Mouse (Mus musculus) limb, embryonic 11.5 days (tissue): ENCODE measurements at regions not wholly inside any gene's neighbourhood (a gene's known extent, or its start where the extent isn't known, plus 50 kb on each side); places are given as distances from the start of the nearest gene placed in this dataset.

Source experiments
- ATAC-seq: fragments of 200-750 bp; cut with Nextera tagmentation; 2 replicates; pipeline ENCODE4 v1.8.0; 2017; ENCODE audit warnings: low read depth; ENCODE audit not compliant: insufficient number of reproducible peaks, low FRiP score, low TSS enrichment
- DNase-seq: peaks from one replicate; pipeline ENCODE4 v3.0.0-alpha.2; 2015; ENCODE audit warnings: low spot score
- H3K27ac ChIP-seq: fragments of 300-500 bp; sonication (generic); replicated peaks from 2 replicates; pipeline ENCODE4 v1.5.1; 2014; ENCODE audit warnings: low read depth, mild to moderate bottlenecking, low read length
- H3K27me3 ChIP-seq: fragments of 300-500 bp; sonication (generic); 2 replicates; pipeline ENCODE4 v1.6.1; 2014; ENCODE audit warnings: mild to moderate bottlenecking, low read length, mixed read lengths; ENCODE audit not compliant: control insufficient read depth, insufficient read depth
- H3K36me3 ChIP-seq: fragments of 300-500 bp; sonication (generic); 2 replicates; pipeline ENCODE4 v1.6.1; 2014; ENCODE audit warnings: mild to moderate bottlenecking, low read length, moderate library complexity, mixed read lengths; ENCODE audit not compliant: control insufficient read depth, insufficient read depth
- H3K4me1 ChIP-seq: fragments of 300-500 bp; sonication (generic); 2 replicates; pipeline ENCODE4 v1.6.1; 2014; ENCODE audit warnings: low read length, mixed read lengths; ENCODE audit not compliant: control insufficient read depth, insufficient read depth
- H3K4me2 ChIP-seq: fragments of 300-500 bp; sonication (generic); 2 replicates; pipeline ENCODE4 v1.6.1; 2014; ENCODE audit warnings: low read depth, mild to moderate bottlenecking, moderate library complexity; ENCODE audit not compliant: severe bottlenecking
- H3K4me3 ChIP-seq: fragments of 300-500 bp; sonication (generic); 2 replicates; pipeline ENCODE4 v1.5.1; 2014; ENCODE audit warnings: low read depth, low read length
- H3K9ac ChIP-seq: fragments of 300-500 bp; sonication (generic); 2 replicates; pipeline ENCODE4 v1.6.1; 2014; ENCODE audit warnings: mild to moderate bottlenecking, low read length
- H3K9me3 ChIP-seq: fragments of 300-500 bp; sonication (generic); 2 replicates; pipeline ENCODE4 v1.6.1; 2016; ENCODE audit warnings: low read length; ENCODE audit not compliant: control insufficient read depth
- WGBS: fragments of 180-500 bp; shearing (Covaris S2); extraction: QIAGEN DNeasy Blood & Tissue Kit; methylation state at CpG from one replicate; pipeline ENCODE4 v1.1.7; 2014; 5-methylcytosine and 5-hydroxymethylcytosine counted together

DNA sequence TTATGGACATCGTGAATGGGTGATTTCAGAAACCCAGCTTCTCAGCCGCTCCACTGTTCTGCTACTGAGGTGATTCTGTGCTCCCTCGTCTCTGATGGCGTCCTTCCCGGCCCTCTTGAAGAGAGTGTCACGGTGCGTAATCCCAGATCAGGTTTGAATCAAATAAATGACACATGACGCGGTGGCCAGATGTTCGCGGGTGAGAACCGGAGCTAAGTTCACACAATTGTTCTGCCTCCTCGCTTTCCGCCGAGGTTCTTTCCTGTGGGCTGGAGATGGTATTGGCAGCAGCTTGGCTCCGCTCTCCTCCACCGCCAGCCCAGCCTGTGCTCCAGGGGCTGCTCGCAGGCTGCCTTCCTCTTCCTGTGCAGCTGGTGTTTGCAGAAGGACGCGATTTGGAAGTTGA lies 142.7 kb downstream of the Kdr start:
- ATAC-seq = no peak
- no peak overlapping the region; the same call in 1 of the 2 replicates for H3K27ac ChIP-seq
- no peaks in the 10 kb centered on the region for H3K36me3 ChIP-seq
- no peaks in the 10 kb centered on the region for H3K9me3 ChIP-seq
- H3K4me2 ChIP-seq = peak overlapping the region; percentile 27; the same call in 1 of the 2 replicates
- no peaks in the 10 kb centered on the region for H3K27me3 ChIP-seq
- H3K4me3 ChIP-seq = no peak overlapping the region
- peak; percentile 52 for DNase-seq
- 0 out of 2 replicates have a peak, but pooled peaks cover 3% of the 10 kb centered on the region for H3K4me1 ChIP-seq
- WGBS = 54% methylated on average over 20 of the region's 20 CpGs
- no peak overlapping the region for H3K9ac ChIP-seq

DNA sequence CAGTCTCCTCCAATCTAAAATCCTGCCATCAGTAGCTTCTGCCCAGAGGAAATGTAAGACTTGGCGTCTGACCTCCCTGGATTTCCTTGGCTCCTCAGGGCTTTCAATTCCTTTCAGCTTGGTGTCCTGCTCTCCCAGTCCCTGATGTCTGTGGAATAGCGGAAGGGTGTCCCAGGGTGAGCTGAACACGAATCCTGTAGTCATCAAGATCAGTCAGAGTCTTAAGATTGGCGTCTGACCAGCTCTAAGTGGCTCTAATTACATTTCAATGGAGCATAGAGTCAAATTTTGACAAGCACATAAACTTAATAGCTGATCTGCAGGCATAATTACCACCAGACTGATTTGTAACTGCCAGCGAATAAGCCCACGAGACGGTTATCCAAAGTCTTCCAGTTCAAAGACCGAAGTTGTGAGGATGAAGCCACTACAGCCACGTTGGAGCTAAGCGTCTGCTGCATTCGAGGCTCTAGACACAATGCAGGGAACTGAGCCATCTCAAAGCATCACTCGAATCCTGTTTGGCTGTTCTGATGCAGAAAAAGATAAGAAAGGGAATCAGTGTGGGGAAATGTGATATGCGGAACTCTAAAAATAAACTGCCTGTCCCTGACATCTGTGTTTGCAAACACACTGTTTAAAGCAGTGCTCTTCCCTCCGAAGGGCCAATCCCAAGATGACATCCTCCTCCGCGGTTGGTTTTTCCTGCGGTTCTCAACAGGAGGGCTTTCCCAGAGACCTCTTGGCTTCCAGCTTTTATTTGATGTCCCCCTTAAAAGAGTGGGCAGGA lies 143.3 kb downstream of the Kdr start:
- no peak for DNase-seq
- no peak overlapping the region for H3K4me3 ChIP-seq
- H3K4me2 ChIP-seq = peak overlapping the region; percentile 27; the same call in 1 of the 2 replicates

DNA sequence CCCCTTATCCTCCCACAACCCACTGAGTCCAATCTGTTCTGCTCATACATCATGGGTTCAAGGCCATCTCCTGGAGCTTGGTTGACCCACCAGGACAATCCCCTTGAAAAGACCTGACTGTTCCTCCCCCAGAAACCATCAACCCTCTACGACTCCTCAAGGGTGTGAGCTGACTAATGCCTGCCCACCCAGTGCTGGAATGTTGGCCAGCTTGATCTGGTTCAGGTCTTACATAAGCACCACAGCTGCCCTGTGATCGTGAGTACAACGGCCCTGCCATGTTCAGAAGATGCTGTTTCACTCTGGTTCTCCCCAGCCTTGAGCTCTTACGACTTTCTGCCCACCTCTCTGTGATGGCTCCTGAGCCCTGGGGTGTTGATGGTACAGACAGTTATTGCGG lies 145.9 kb downstream of the Kdr start:
- no peaks in the 10 kb centered on the region for H3K36me3 ChIP-seq
- 0 out of 2 replicates have a peak, but pooled peaks cover 3% of the 10 kb centered on the region for H3K4me1 ChIP-seq
- H3K9me3 ChIP-seq = no peaks in the 10 kb centered on the region
- ATAC-seq = no peak
- no peak for DNase-seq
- H3K4me2 ChIP-seq = no peak overlapping the region
- no peak overlapping the region for H3K9ac ChIP-seq
- WGBS = 84% methylated on average over 5 of the region's 5 CpGs
- no peak overlapping the region for H3K27ac ChIP-seq
- no peaks in the 10 kb centered on the region for H3K27me3 ChIP-seq
- no peak overlapping the region for H3K4me3 ChIP-seq

More for the DNA sequence above, 143.3 kb downstream of the Kdr start:
- Histone ChIP-seq H3K9me3 (no peaks in the 10 kb centered on the region), H3K9ac (no peak overlapping the region), H3K36me3 (no peaks in the 10 kb centered on the region), H3K4me1 (0 out of 2 replicates have a peak, but pooled peaks cover 3% of the 10 kb centered on the region), H3K27me3 (no peaks in the 10 kb centered on the region), H3K27ac (no peak overlapping the region; the same call in 1 of the 2 replicates)
- WGBS = 61% methylated on average over 17 of the region's 17 CpGs
- ATAC-seq = no peak

DNA sequence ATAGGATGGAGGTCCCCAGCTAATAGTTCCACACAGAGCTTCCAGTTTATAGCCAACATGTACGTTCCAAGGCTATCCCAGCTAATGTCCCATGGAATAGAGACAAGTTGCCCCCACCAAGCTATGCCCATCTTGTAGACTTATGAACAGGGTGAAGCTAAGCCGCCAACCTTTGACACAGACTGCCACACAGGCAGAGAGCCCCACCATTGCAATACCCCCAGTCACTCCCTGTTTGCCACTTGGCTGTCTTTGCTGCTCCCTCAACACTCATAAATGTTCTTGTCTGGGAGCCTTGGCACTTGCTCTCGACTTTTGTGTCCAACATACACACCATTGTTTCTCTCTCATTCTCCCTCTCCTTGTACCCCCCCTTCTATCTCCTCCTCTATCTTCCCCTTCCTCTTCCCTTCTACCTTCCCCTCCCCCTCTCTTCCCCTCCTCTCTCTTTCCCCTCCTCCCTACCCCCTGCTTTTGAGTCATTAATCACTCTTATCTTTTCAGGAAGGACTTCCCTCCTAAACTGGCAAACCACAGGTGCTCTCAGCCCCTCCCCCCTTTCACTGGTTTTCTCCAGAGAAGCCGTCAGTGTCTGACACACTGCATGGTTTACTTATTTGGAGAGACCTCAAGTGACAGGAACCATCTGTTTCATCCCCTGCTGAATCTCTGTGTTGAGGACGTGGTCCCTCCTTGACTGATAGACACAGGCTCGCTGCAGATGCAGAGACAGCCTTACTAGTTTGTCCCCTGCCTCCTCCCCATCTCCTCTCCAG lies 148.2 kb downstream of the Kdr start:
- whole genome bisulfite sequencing = 46% methylated on average over 6 of the region's 6 CpGs
- H3K27ac ChIP-seq = no peak overlapping the region
- H3K4me1 ChIP-seq = 0 out of 2 replicates have a peak, but pooled peaks cover under 1% of the 10 kb centered on the region
- no peak for DNase-seq
- no peak overlapping the region for H3K4me2 ChIP-seq
- no peaks in the 10 kb centered on the region for H3K36me3 ChIP-seq
- H3K9ac ChIP-seq = no peak overlapping the region
- no peak overlapping the region for H3K4me3 ChIP-seq
- H3K9me3 ChIP-seq = no peaks in the 10 kb centered on the region
- H3K27me3 ChIP-seq = no peaks in the 10 kb centered on the region
- ATAC-seq = no peak

DNA sequence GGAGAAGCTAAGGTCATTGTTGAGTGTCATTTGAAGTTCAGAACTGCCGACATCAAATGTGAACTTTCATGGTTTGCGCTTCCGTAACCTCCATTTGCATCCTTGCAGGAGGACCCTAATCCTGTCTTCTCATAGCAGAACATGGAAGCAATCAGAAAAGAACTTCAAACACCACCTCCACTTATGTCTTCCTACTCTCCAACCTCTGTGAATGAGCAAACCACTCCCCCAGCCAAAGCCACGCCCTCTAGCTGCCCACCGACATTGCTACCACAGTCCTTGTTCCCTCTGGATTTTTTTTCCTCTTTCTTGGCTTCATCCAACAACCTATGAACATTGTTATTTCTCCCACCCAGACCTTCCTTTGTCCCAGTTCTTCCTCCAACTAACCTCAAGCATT lies 149.9 kb downstream of the Kdr start:
- no peak for ATAC-seq
- Histone ChIP-seq H3K4me3 (no peak overlapping the region), H3K9ac (no peak overlapping the region), H3K9me3 (no peaks in the 10 kb centered on the region), H3K27ac (no peak overlapping the region), H3K4me1 (no peaks in the 10 kb centered on the region), H3K4me2 (no peak overlapping the region), H3K27me3 (no peaks in the 10 kb centered on the region), H3K36me3 (no peaks in the 10 kb centered on the region)
- WGBS = 91% methylated on average over 5 of the region's 5 CpGs
- no peak for DNase-seq

DNA sequence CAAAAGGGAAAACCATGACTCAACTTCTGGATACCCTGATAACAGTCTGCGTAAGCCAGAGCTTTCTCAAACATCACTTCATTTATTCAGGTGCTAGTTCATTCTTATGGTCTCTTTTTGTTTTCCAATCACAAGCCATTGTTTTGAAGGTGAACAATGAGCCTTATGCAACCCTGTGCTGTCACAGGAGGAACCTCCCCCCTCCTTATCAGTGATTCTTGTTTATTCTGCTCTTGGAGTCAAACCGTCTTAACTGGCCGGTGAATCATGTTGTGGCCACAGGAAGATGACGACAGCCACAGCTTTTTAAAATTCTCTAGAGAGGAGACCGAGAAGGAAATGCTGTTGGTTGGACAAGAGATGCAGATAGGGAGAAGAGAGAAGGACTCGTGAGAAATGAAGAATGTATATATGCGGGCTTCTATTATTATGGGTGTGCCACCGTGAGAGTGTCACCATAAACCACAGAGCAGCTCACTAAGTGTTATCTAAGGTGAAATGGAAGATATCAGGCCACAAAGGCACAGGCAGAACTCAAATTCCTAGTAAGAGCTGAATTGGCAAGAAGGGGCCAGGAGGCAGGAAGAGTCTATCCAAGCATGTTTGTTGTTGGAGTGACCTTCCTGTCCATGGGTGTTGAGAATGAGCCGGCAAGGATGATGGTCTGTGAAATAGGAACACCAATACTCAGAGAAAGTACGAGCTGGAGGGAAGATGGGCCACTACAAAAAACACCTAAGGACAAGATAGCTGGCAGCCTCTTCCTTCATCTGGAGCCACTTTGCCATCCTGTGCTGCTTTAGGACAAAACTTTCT lies 151.8 kb downstream of the Kdr start:
- no peak overlapping the region for H3K27ac ChIP-seq
- WGBS = 80% methylated on average over 10 of the region's 10 CpGs
- ATAC-seq (no peak), DNase-seq (no peak)
- no peak overlapping the region for H3K9ac ChIP-seq
- no peak overlapping the region for H3K4me2 ChIP-seq
- H3K36me3 ChIP-seq = no peaks in the 10 kb centered on the region
- no peaks in the 10 kb centered on the region for H3K4me1 ChIP-seq
- H3K27me3 ChIP-seq = no peaks in the 10 kb centered on the region
- H3K9me3 ChIP-seq = no peaks in the 10 kb centered on the region
- H3K4me3 ChIP-seq = no peak overlapping the region

DNA sequence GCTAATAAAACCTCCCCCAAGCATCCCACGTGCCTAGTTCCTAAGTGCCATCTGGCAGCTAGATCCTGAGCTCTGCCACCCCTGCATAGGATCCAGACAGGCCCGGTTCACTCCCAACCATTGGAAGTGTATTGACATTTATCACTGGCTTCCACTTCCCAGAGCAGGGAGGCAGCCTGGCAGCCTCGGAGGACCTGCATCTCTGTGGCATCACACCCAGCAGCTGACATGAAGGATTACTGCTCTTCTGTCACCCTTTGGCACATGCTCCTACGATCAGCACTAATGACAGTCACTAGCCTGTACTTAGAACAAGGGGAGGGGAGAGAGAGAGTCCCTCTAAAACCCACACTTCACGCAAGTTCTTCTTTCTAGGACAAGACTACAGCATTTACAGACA lies 152.7 kb downstream of the Kdr start:
- H3K27me3 ChIP-seq = no peaks in the 10 kb centered on the region
- no peak overlapping the region for H3K4me3 ChIP-seq
- no peaks in the 10 kb centered on the region for H3K9me3 ChIP-seq
- WGBS = 48% methylated on average over 5 of the region's 5 CpGs
- no peaks in the 10 kb centered on the region for H3K36me3 ChIP-seq
- H3K9ac ChIP-seq = no peak overlapping the region
- no peak overlapping the region for H3K27ac ChIP-seq
- no peak overlapping the region for H3K4me2 ChIP-seq
- DNase-seq = no peak
- no peak for ATAC-seq
- H3K4me1 ChIP-seq = no peaks in the 10 kb centered on the region

DNA sequence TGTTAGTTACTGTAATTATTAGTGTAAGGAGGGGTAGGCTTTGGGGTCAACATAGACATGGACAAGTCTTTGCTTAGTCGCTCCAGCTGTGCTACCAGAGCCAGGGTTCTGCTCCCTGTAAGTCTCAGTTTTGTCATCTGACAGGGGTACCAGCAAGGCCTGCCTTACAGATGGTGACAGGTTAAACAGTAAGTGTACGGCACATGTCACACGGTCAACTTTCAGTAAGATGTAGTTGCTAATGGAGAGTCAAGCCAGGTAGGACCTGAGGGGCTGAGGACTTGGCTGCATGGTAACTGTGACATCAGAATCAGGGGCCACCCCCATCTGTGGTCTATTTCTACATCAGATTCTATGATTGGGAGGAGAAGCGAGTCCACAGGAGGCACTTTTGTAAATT lies 153.6 kb downstream of the Kdr start:
- no peak for DNase-seq
- H3K36me3 ChIP-seq = no peaks in the 10 kb centered on the region
- no peaks in the 10 kb centered on the region for H3K4me1 ChIP-seq
- WGBS = 90% methylated on average over 4 of the region's 4 CpGs
- no peak overlapping the region for H3K4me2 ChIP-seq
- H3K4me3 ChIP-seq = no peak overlapping the region
- H3K27me3 ChIP-seq = no peaks in the 10 kb centered on the region
- ATAC-seq = no peak
- H3K9ac ChIP-seq = no peak overlapping the region
- H3K9me3 ChIP-seq = no peaks in the 10 kb centered on the region
- H3K27ac ChIP-seq = no peak overlapping the region
